Mouse (Mus musculus) midbrain, embryonic 16.5 days (tissue): ENCODE data around the gene Tekt1. TPM values are rescaled to one million over a fixed set of nuclear protein-coding genes. Genes with fewer than 3 reads are reported as not detected.
"Not testable (repeated sequence)": the region's sequence is repeated elsewhere in the genome, so short reads cannot be mapped to it uniquely, and the experiment has no call there.

Source experiments
- ATAC-seq: fragments of 200-750 bp; cut with Nextera tagmentation; 2 replicates; pipeline ENCODE4 v1.8.0; 2017; ENCODE audit warnings: moderate TSS enrichment
- H3K27ac ChIP-seq: fragments of 300-500 bp; sonication (generic); 2 replicates; pipeline ENCODE4 v1.5.1; 2014; ENCODE audit warnings: mild to moderate bottlenecking, low read length, mixed read lengths
- H3K27me3 ChIP-seq: fragments of 300-500 bp; sonication (generic); 2 replicates; pipeline ENCODE4 v1.6.1; 2014; ENCODE audit warnings: low read depth, low read length, mixed read lengths; ENCODE audit not compliant: control insufficient read depth, insufficient read depth
- H3K36me3 ChIP-seq: fragments of 300-500 bp; sonication (generic); 2 replicates; pipeline ENCODE4 v1.6.1; 2014; ENCODE audit warnings: mild to moderate bottlenecking, low read length, moderate library complexity, mixed read lengths; ENCODE audit not compliant: control insufficient read depth, insufficient read depth
- H3K4me1 ChIP-seq: fragments of 300-500 bp; sonication (generic); 2 replicates; pipeline ENCODE4 v1.6.1; 2014; ENCODE audit warnings: mild to moderate bottlenecking, low read length, mixed read lengths; ENCODE audit not compliant: control insufficient read depth, insufficient read depth
- H3K4me2 ChIP-seq: fragments of 300-500 bp; sonication (generic); 2 replicates; pipeline ENCODE4 v1.6.1; 2014; ENCODE audit warnings: mild to moderate bottlenecking, low read length, mixed read lengths
- H3K4me3 ChIP-seq: fragments of 300-500 bp; sonication (generic); 2 replicates; pipeline ENCODE4 v1.5.1; 2014; ENCODE audit warnings: low read depth, mild to moderate bottlenecking, low read length, moderate library complexity, mixed read lengths
- H3K9ac ChIP-seq: fragments of 300-500 bp; sonication (generic); 2 replicates; pipeline ENCODE4 v1.6.1; 2014; ENCODE audit warnings: low read depth, low read length, mixed read lengths
- H3K9me3 ChIP-seq: fragments of 300-500 bp; sonication (generic); replicated peaks from 2 replicates; pipeline ENCODE4 v1.6.1; 2014; ENCODE audit warnings: mild to moderate bottlenecking, low read length, mixed read lengths; ENCODE audit not compliant: control insufficient read depth, poor library complexity, severe bottlenecking
- WGBS: fragments of 180-500 bp; shearing (Covaris S2); extraction: QIAGEN DNeasy Blood & Tissue Kit; methylation state at CpG from one replicate; pipeline ENCODE4 v1.1.7; 2014; 5-methylcytosine and 5-hydroxymethylcytosine counted together
- polyA plus RNA-seq: library from polyadenylated mRNA; unstranded; fragments of >200 nt; fragmentation: Nextera tagmentation; extraction: Ambion mirVana; gene quantifications from 2 replicates; pipeline ENCODE4 v1.2.1, GENCODE M21; 2015

Gene Tekt1
- polyA plus RNA-seq, 1 experiment from 2014 or later = 11.1 TPM

GRCm38 (mm10) chr11:72352272-72352671, 10.0 kb downstream of the Tekt1 start:
- H3K36me3 ChIP-seq = no peaks in the 10 kb centered on the region
- no peaks in the 10 kb centered on the region for H3K9me3 ChIP-seq
- no peaks in the 10 kb centered on the region for H3K27me3 ChIP-seq
- no peak overlapping the region for H3K4me2 ChIP-seq
- H3K27ac ChIP-seq = no peak overlapping the region
- H3K4me1 ChIP-seq = no peaks in the 10 kb centered on the region
- no peak overlapping the region for H3K9ac ChIP-seq
- no peak overlapping the region for H3K4me3 ChIP-seq
- 85% methylated on average over 1 of the region's 1 CpGs for WGBS
- no peak for ATAC-seq

GRCm38 (mm10) chr11:72349652-72350051, 12.6 kb downstream of the Tekt1 start:
- Histone ChIP-seq H3K4me2 (no peak overlapping the region), H3K4me3 (no peak overlapping the region), H3K9me3 (no peaks in the 10 kb centered on the region), H3K27ac (no peak overlapping the region), H3K36me3 (no peaks in the 10 kb centered on the region), H3K4me1 (no peaks in the 10 kb centered on the region), H3K9ac (no peak overlapping the region), H3K27me3 (no peaks in the 10 kb centered on the region)
- WGBS = 77% methylated on average over 4 of the region's 4 CpGs
- no peak for ATAC-seq

- Histone ChIP-seq H3K9ac (no peak overlapping the region), H3K4me3 (no peak overlapping the region), H3K36me3 (no peaks in the 10 kb centered on the region), H3K9me3 (no peaks in the 10 kb centered on the region), H3K27ac (no peak overlapping the region), H3K27me3 (no peaks in the 10 kb centered on the region), H3K4me1 (no peaks in the 10 kb centered on the region), H3K4me2 (no peak overlapping the region)
- ATAC-seq = no peak
- 61% methylated on average over 8 of the region's 8 CpGs for WGBS
Measured at GRCm38 (mm10) chr11:72349016-72349415, 13.2 kb downstream of the Tekt1 start.

GRCm38 (mm10) chr11:72348563-72348962, 13.7 kb downstream of the Tekt1 start:
- H3K4me3 ChIP-seq = no peak overlapping the region
- H3K27ac ChIP-seq = no peak overlapping the region
- no peak overlapping the region for H3K4me2 ChIP-seq
- no peak for ATAC-seq
- no peaks in the 10 kb centered on the region for H3K9me3 ChIP-seq
- no peaks in the 10 kb centered on the region for H3K4me1 ChIP-seq
- no peaks in the 10 kb centered on the region for H3K36me3 ChIP-seq
- WGBS = 69% methylated on average over 10 of the region's 10 CpGs
- H3K27me3 ChIP-seq = no peaks in the 10 kb centered on the region
- H3K9ac ChIP-seq = no peak overlapping the region

- H3K4me1 ChIP-seq = peaks cover 3% of the 10 kb centered on the region; the same call in 1 of the 2 replicates
- H3K9me3 ChIP-seq = no peaks in the 10 kb centered on the region
Measured at GRCm38 (mm10) chr11:72344486-72344885, 17.8 kb downstream of the Tekt1 start.

GRCm38 (mm10) chr11:72343904-72344303, 18.3 kb downstream of the Tekt1 start:
- no peak overlapping the region for H3K4me3 ChIP-seq
- H3K27me3 ChIP-seq = no peaks in the 10 kb centered on the region
- 22% methylated on average over 8 of the region's 8 CpGs for WGBS
- no peak overlapping the region for H3K4me2 ChIP-seq
- no peaks in the 10 kb centered on the region for H3K36me3 ChIP-seq
- no peaks in the 10 kb centered on the region for H3K9me3 ChIP-seq
- ATAC-seq = no peak
- H3K4me1 ChIP-seq = peaks cover 3% of the 10 kb centered on the region; the same call in 1 of the 2 replicates
- H3K9ac ChIP-seq = no peak overlapping the region
- H3K27ac ChIP-seq = no peak overlapping the region

More at GRCm38 (mm10) chr11:72344486-72344885, 17.8 kb downstream of the Tekt1 start:
- Histone ChIP-seq H3K4me3 (no peak overlapping the region), H3K27me3 (no peaks in the 10 kb centered on the region), H3K4me2 (no peak overlapping the region), H3K27ac (no peak overlapping the region), H3K36me3 (no peaks in the 10 kb centered on the region), H3K9ac (no peak overlapping the region)
- no peak for ATAC-seq
- WGBS = 93% methylated on average over 11 of the region's 11 CpGs

GRCm38 (mm10) chr11:72343238-72343625, 19.0 kb downstream of the Tekt1 start:
- H3K4me2 ChIP-seq, H3K4me3 ChIP-seq, H3K27me3 ChIP-seq, H3K27ac ChIP-seq, H3K9me3 ChIP-seq, H3K4me1 ChIP-seq, H3K36me3 ChIP-seq, H3K9ac ChIP-seq: not testable (repeated sequence)
- 0 out of 2 replicates have a peak, but pooled peaks have one; percentile 2 for ATAC-seq
- WGBS = 87% methylated on average over 5 of the region's 5 CpGs

- Histone ChIP-seq H3K9me3 (no peaks in the 10 kb centered on the region), H3K9ac (no peak overlapping the region), H3K4me1 (peaks cover 3% of the 10 kb centered on the region; the same call in 1 of the 2 replicates), H3K4me2 (peak overlapping the region; percentile 36; the same call in 1 of the 2 replicates), H3K27ac (no peak overlapping the region), H3K36me3 (no peaks in the 10 kb centered on the region), H3K4me3 (no peak overlapping the region), H3K27me3 (no peaks in the 10 kb centered on the region)
- WGBS = 14% methylated on average over 7 of the region's 7 CpGs
- peak; percentile 87 for ATAC-seq
Measured at GRCm38 (mm10) chr11:72342549-72343237, 19.5 kb downstream of the Tekt1 start.

- Histone ChIP-seq H3K4me2 (no peak overlapping the region), H3K9ac (no peak overlapping the region), H3K4me1 (peaks cover 3% of the 10 kb centered on the region; the same call in 1 of the 2 replicates), H3K4me3 (no peak overlapping the region), H3K27ac (no peak overlapping the region), H3K27me3 (no peaks in the 10 kb centered on the region), H3K9me3 (no peaks in the 10 kb centered on the region), H3K36me3 (no peaks in the 10 kb centered on the region)
- no peak for ATAC-seq
- WGBS = 74% methylated on average over 4 of the region's 4 CpGs
Measured at GRCm38 (mm10) chr11:72339716-72340115, 22.5 kb downstream of the Tekt1 start.
